Mouse (Mus musculus) ES-E14 (cell line): ENCODE measurements around the gene Fbxo6. TPM values are rescaled to one million over a fixed set of nuclear protein-coding genes. Genes with fewer than 3 reads are reported as not detected.
"Not testable (repeated sequence)": the region's sequence is repeated elsewhere in the genome, so short reads cannot be mapped to it uniquely, and the experiment has no call there.

Experiments
- DNase-seq: peaks from one replicate; pipeline ENCODE4 v3.0.0-alpha.2; 2013; ENCODE audit warnings: low read depth, low spot score
- H3K27ac ChIP-seq: 2 replicates; pipeline ENCODE4 v1.5.1; 2012; ENCODE audit warnings: low read depth, mild to moderate bottlenecking, low read length, moderate library complexity, mixed read lengths; ENCODE audit not compliant: poor library complexity, insufficient read depth, severe bottlenecking
- H3K36me3 ChIP-seq: 2 replicates; pipeline ENCODE4 v1.6.1; 2012; ENCODE audit warnings: mild to moderate bottlenecking, low read length, moderate library complexity, mixed read lengths; ENCODE audit not compliant: control insufficient read depth, poor library complexity, insufficient read depth, severe bottlenecking
- H3K4me1 ChIP-seq, 2 experiments: fragments of 150-350 bp in 1 of 2; sonication (generic) in 1 of 2; 2 replicates each; pipeline ENCODE4 v1.6.1; 2012; ENCODE audit warnings: low read length in 2 of 2, mild to moderate bottlenecking in 1 of 2, mixed read lengths in 1 of 2; ENCODE audit not compliant: control insufficient read depth in 2 of 2, insufficient read depth in 2 of 2, poor library complexity in 1 of 2
- H3K4me3 ChIP-seq, 2 experiments: fragments of 150-350 bp in 1 of 2; sonication (generic) in 1 of 2; 2 replicates each; pipeline ENCODE4 v1.5.1; 2012; ENCODE audit warnings: low read length in 2 of 2, low read depth in 1 of 2, mild to moderate bottlenecking in 1 of 2, mixed read lengths in 1 of 2; ENCODE audit not compliant: insufficient read depth in 1 of 2, poor library complexity in 1 of 2, severe bottlenecking in 1 of 2
- H3K9ac ChIP-seq: 2 replicates; pipeline ENCODE4 v1.6.1; 2012; ENCODE audit warnings: low read depth, mild to moderate bottlenecking, low read length, mixed read lengths; ENCODE audit not compliant: poor library complexity, insufficient read depth, severe bottlenecking
- H3K9me3 ChIP-seq: fragments of 150-350 bp; sonication (generic); 2 replicates; pipeline ENCODE4 v1.6.1; 2012; ENCODE audit warnings: low read depth, mild to moderate bottlenecking, low read length; ENCODE audit not compliant: control insufficient read depth, insufficient read depth
- CHD2 ChIP-seq: IDR thresholded peaks from 2 replicates; pipeline ENCODE4 v1.6.1; 2014; ENCODE audit warnings: mild to moderate bottlenecking, low read depth, low read length, inconsistent platforms
- HCFC1 ChIP-seq: IDR thresholded peaks from 2 replicates; pipeline ENCODE4 v1.6.1; 2012; ENCODE audit warnings: low read length, inconsistent platforms, borderline replicate concordance; ENCODE audit not compliant: insufficient read depth
- MAFK ChIP-seq: IDR thresholded peaks from 2 replicates; pipeline ENCODE4 v1.6.1; 2014; ENCODE audit warnings: mild to moderate bottlenecking, low read depth, low read length, inconsistent platforms; ENCODE audit not compliant: insufficient read depth
- ZC3H11A ChIP-seq: IDR thresholded peaks from 2 replicates; pipeline ENCODE4 v1.6.1; 2012; ENCODE audit warnings: low read depth, mild to moderate bottlenecking, inconsistent platforms, low read length, borderline replicate concordance
- ZNF384 ChIP-seq: IDR thresholded peaks from 2 replicates; pipeline ENCODE4 v1.6.1; 2012; ENCODE audit warnings: low read depth, low read length, inconsistent platforms
- in situ Hi-C, 2 experiments: fragments of 600-800 bp; cut with MboI; formaldehyde crosslinking; loops; one replicate each; pipeline ENCODE4 v1.15.1; 2025; ENCODE audit warnings: low sequenced_read_pairs in 2 of 2, inconsistent platforms in 1 of 2; ENCODE audit not compliant: unreplicated experiment in 2 of 2
- total RNA-seq: library from RNA; depleted of rRNA; stranded (reverse); fragments of 300-350 nt; gene quantifications from 2 replicates; pipeline ENCODE4 v1.2.3, GENCODE M21; 2012

The Fbxo6 gene
- total RNA-seq, 1 experiment = 43.8 TPM

DNA sequence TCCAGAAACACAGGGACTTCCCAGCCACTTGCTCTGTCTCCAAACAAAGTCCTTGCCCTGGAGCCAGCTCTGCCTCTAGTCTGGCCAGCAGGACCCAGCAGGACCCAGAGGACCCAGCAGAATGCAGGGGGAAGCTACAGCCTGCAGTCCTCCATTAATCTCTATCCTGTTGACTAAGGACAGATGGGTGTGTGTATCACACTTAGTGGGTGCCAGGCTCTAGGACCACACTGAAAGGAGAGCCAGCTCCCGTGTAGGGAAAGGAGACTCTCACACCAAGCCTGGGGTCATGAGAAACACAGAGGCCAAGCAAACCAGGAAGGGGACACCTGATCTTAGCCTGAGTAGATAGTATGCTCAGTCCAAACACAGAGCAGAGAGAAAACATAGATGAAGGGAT, 23.7 kb downstream of the Fbxo6 start:
- Histone ChIP-seq H3K36me3 (no peaks in the 10 kb centered on the region), H3K27ac (no peak overlapping the region), H3K4me1 (peaks cover 0 to 5% of the 10 kb centered on the region in 2 experiments; a peak in 1 of 4 replicates), H3K4me3 (no peak overlapping the region), H3K9ac (no peak overlapping the region), H3K9me3 (no peaks in the 10 kb centered on the region)
- in situ Hi-C loops = no loop called here
- DNase-seq = no peak
- TF ChIP-seq ZC3H11A (no peak), ZNF384 (no peak), CHD2 (no peak), MAFK (no peak), HCFC1 (no peak)

- Histone ChIP-seq H3K9ac (no peak overlapping the region), H3K36me3 (no peaks in the 10 kb centered on the region), H3K4me1 (peaks cover 4 to 9% of the 10 kb centered on the region in 2 experiments; a peak in 2 of 4 replicates), H3K4me3 (no peak overlapping the region), H3K27ac (no peak overlapping the region), H3K9me3 (no peaks in the 10 kb centered on the region)
- in situ Hi-C loops = no loop called here
- TF ChIP-seq HCFC1 = no peak
- no peak for TF ChIP-seq ZNF384
- TF ChIP-seq MAFK = no peak
- TF ChIP-seq ZC3H11A = no peak
- no peak for DNase-seq
These were observed 29.3 kb downstream of the Fbxo6 start for GRCm38 (mm10) chr4:148122694-148123066.

GRCm38 (mm10) chr4:148121982-148122693, 29.8 kb downstream of the Fbxo6 start:
- Histone ChIP-seq H3K4me3 (no peak overlapping the region), H3K36me3 (no peaks in the 10 kb centered on the region), H3K4me1 (peaks cover 4 to 9% of the 10 kb centered on the region in 2 experiments; a peak in 2 of 4 replicates), H3K9ac (no peak overlapping the region), H3K27ac (no peak overlapping the region), H3K9me3 (no peaks in the 10 kb centered on the region)
- no peak for DNase-seq
- TF ChIP-seq CHD2 = no peak
- no peak for TF ChIP-seq MAFK
- TF ChIP-seq ZNF384 = no peak
- TF ChIP-seq ZC3H11A = no peak
- TF ChIP-seq HCFC1 = no peak
- in situ Hi-C loops = no loop called here

GRCm38 (mm10) chr4:148121362-148121761, 30.6 kb downstream of the Fbxo6 start:
- DNase-seq = no peak
- no peak for TF ChIP-seq ZC3H11A
- TF ChIP-seq CHD2 = no peak
- TF ChIP-seq ZNF384 = no peak
- TF ChIP-seq HCFC1 = no peak
- no peak for TF ChIP-seq MAFK
- H3K36me3 ChIP-seq = no peaks in the 10 kb centered on the region
- H3K4me1 ChIP-seq = peaks cover 4 to 9% of the 10 kb centered on the region in 2 experiments; a peak in 2 of 4 replicates
- H3K4me3 ChIP-seq = no peak overlapping the region
- no peaks in the 10 kb centered on the region for H3K9me3 ChIP-seq
- in situ Hi-C loops = no loop called here
- H3K9ac ChIP-seq = no peak overlapping the region
- no peak overlapping the region for H3K27ac ChIP-seq

- peaks cover 4 to 11% of the 10 kb centered on the region in 2 experiments; a peak in 2 of 4 replicates for H3K4me1 ChIP-seq
- no peak overlapping the region for H3K4me3 ChIP-seq
- H3K27ac ChIP-seq = no peak overlapping the region
- TF ChIP-seq HCFC1 = no peak
- TF ChIP-seq ZC3H11A = no peak
- no peak for TF ChIP-seq MAFK
- no peak for TF ChIP-seq ZNF384
- no peak for TF ChIP-seq CHD2
- DNase-seq = no peak
- no peaks in the 10 kb centered on the region for H3K9me3 ChIP-seq
- in situ Hi-C loops = no loop called here
- no peaks in the 10 kb centered on the region for H3K36me3 ChIP-seq
- no peak overlapping the region for H3K9ac ChIP-seq
These were observed 31.4 kb downstream of the Fbxo6 start for GRCm38 (mm10) chr4:148120555-148120954.

GRCm38 (mm10) chr4:148119578-148119977, 32.4 kb downstream of the Fbxo6 start:
- H3K27ac ChIP-seq, H3K9ac ChIP-seq, in situ Hi-C loops, H3K4me3 ChIP-seq, H3K9me3 ChIP-seq, DNase-seq, H3K36me3 ChIP-seq: not testable (repeated sequence)
- H3K4me1 ChIP-seq = peaks cover 4 to 14% of the 10 kb centered on the region in 2 experiments; a peak in 2 of 4 replicates
